Comparison of ENCODE assay signal across 13 mouse cellular contexts in the genomic region with DNA sequence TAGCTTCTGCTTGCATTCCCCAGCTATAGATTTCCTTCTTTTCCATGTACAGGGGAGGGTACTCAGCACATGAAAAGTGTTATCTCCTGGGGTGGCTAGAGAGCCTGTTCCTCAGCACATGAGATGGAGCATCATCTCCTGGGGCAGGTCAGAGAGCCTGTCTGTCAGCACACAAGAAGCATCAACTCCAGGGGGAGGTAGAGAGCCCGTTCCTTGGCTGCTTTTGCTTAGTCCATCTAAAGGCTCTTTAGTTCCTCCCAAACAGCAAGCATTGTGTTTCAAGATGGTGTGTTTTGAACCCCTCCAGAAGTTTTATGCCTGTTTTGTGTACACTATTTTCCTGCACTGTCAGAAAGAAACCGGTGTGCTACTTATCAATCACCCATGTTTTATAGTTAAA. TPM values are rescaled to one million over a fixed set of nuclear protein-coding genes. Genes with fewer than 3 reads are reported as not detected.
A peak's percentile ranks its signal among the peaks of the same experiment; 100 is the strongest.
DNase-seq lines count a peak whose midpoint lies in the region; ATAC-seq and TF ChIP-seq lines count a peak whose summit lies in the region.
"Had no signal": no experiment of that assay in that cellular context is flagged by ENCODE, and none has a peak within 500 bp of the region (broad histone marks: within the 10 kb centered on the region; RNA-seq: fewer than 3 reads in every experiment).

No protein-coding gene starts in this region.

- TF ChIP-seq POLR2A in heart, adult 2 months (IDR thresholded peaks at IDR 0.05; ENCODE audit: insufficient read depth, low read depth, low read length): no peak
- TF ChIP-seq POLR2A in thymus, adult 2 months (IDR thresholded peaks at IDR 0.05; ENCODE audit: control insufficient read depth, extremely low read depth, insufficient read depth, low read length, poor library complexity): no peak

- 49% methylated on average over 2 of the region's 2 CpGs for WGBS in heart, adult 2 months
- 46% methylated on average over 2 of the region's 2 CpGs for WGBS in heart, embryonic 10.5 days
- WGBS in midbrain, embryonic 11.5 days: 39% methylated on average over 2 of the region's 2 CpGs
- 45% methylated on average over 2 of the region's 2 CpGs for WGBS in midbrain, embryonic 10.5 days
- 44% methylated on average over 2 of the region's 2 CpGs for WGBS in thymus, adult 2 months

- no peaks in the 10 kb centered on the region for H3K79me2 ChIP-seq in heart, adult 2 months (replicated peaks; ENCODE audit: control insufficient read depth, insufficient read depth, low read length)

- no peak overlapping the region for H3K4me3 ChIP-seq in heart, adult 2 months
- no peak overlapping the region for H3K4me3 ChIP-seq in heart, embryonic 10.5 days
- H3K4me3 ChIP-seq in midbrain, embryonic 11.5 days (ENCODE audit: low read depth, low read length): no peak overlapping the region
- H3K4me3 ChIP-seq in midbrain, embryonic 10.5 days: no peak overlapping the region
- H3K4me3 ChIP-seq in thymus, adult 2 months (ENCODE audit: control insufficient read depth, insufficient read depth, low read length): no peak overlapping the region
- H3K4me3 ChIP-seq: heart, embryonic 13.5 days; liver, embryonic 13.5 days had no signal

- no peak for TF ChIP-seq EP300 in heart, adult 2 months (IDR thresholded peaks at IDR 0.05; ENCODE audit: insufficient read depth, low read depth, low read length)

- intact Hi-C loops in heart, adult 2 months (cut with DNase I): no loop called here

- no peak for ATAC-seq in midbrain, embryonic 11.5 days (ENCODE audit: low FRiP score)
- ATAC-seq: forebrain, postnatal 0 days had no signal

- H3K27me3 ChIP-seq in heart, adult 2 months (ENCODE audit: control insufficient read depth, insufficient read depth, low read length): no peaks in the 10 kb centered on the region
- H3K27me3 ChIP-seq in heart, embryonic 10.5 days (ENCODE audit: insufficient read depth, poor library complexity, severe bottlenecking): no peaks in the 10 kb centered on the region
- no peaks in the 10 kb centered on the region for H3K27me3 ChIP-seq in midbrain, embryonic 11.5 days (ENCODE audit: control insufficient read depth, insufficient read depth, low read length)
- H3K27me3 ChIP-seq in midbrain, embryonic 10.5 days (ENCODE audit: low read depth, poor library complexity, severe bottlenecking): no peaks in the 10 kb centered on the region
- no peaks in the 10 kb centered on the region for H3K27me3 ChIP-seq in thymus, adult 2 months (ENCODE audit: control insufficient read depth, insufficient read depth, low read length)
- H3K27me3 ChIP-seq: heart, embryonic 13.5 days; liver, embryonic 13.5 days had no signal

- TF ChIP-seq CTCF in heart, adult 2 months (IDR thresholded peaks at IDR 0.05): 0 out of 2 replicates have a peak, but pooled peaks have one; percentile 6
- TF ChIP-seq CTCF in thymus, adult 2 months (IDR thresholded peaks at IDR 0.05; ENCODE audit: borderline replicate concordance, control insufficient read depth, extremely low read depth, insufficient read depth, low read length, poor library complexity): no peak

- H3K27ac ChIP-seq in heart, adult 2 months: no peak overlapping the region
- no peak overlapping the region for H3K27ac ChIP-seq in heart, embryonic 10.5 days
- no peak overlapping the region for H3K27ac ChIP-seq in midbrain, embryonic 11.5 days (ENCODE audit: low read depth, low read length)
- H3K27ac ChIP-seq in midbrain, embryonic 10.5 days (replicated peaks): no peak overlapping the region
- no peak overlapping the region for H3K27ac ChIP-seq in thymus, adult 2 months (ENCODE audit: control insufficient read depth, insufficient read depth, low read length)
- H3K27ac ChIP-seq: heart, embryonic 13.5 days; liver, embryonic 13.5 days had no signal

- no peaks in the 10 kb centered on the region for H3K36me3 ChIP-seq in heart, adult 2 months (ENCODE audit: control insufficient read depth, insufficient read depth, low read length)
- no peaks in the 10 kb centered on the region for H3K36me3 ChIP-seq in heart, embryonic 10.5 days
- H3K36me3 ChIP-seq in midbrain, embryonic 11.5 days (ENCODE audit: control insufficient read depth, insufficient read depth, low read length): no peaks in the 10 kb centered on the region
- no peaks in the 10 kb centered on the region for H3K36me3 ChIP-seq in midbrain, embryonic 10.5 days
- H3K36me3 ChIP-seq in thymus, adult 2 months (ENCODE audit: control insufficient read depth, insufficient read depth, low read length): no peaks in the 10 kb centered on the region
- H3K36me3 ChIP-seq: heart, embryonic 13.5 days; liver, embryonic 13.5 days had no signal

- H3K9me3 ChIP-seq in heart, embryonic 10.5 days: no peaks in the 10 kb centered on the region
- no peaks in the 10 kb centered on the region for H3K9me3 ChIP-seq in midbrain, embryonic 11.5 days (ENCODE audit: control insufficient read depth, low read length)
- H3K9me3 ChIP-seq in midbrain, embryonic 10.5 days (replicated peaks): no peaks in the 10 kb centered on the region
- H3K9me3 ChIP-seq: heart, embryonic 13.5 days; liver, embryonic 13.5 days had no signal

- no peaks in the 10 kb centered on the region for H3K4me1 ChIP-seq in heart, adult 2 months (ENCODE audit: control insufficient read depth, insufficient read depth, low read length)
- H3K4me1 ChIP-seq in heart, embryonic 10.5 days: no peaks in the 10 kb centered on the region
- no peaks in the 10 kb centered on the region for H3K4me1 ChIP-seq in midbrain, embryonic 11.5 days (ENCODE audit: control insufficient read depth, insufficient read depth, low read length)
- no peaks in the 10 kb centered on the region for H3K4me1 ChIP-seq in midbrain, embryonic 10.5 days
- no peaks in the 10 kb centered on the region for H3K4me1 ChIP-seq in thymus, adult 2 months (replicated peaks; ENCODE audit: control insufficient read depth, insufficient read depth, low read length)
- H3K4me1 ChIP-seq: heart, embryonic 13.5 days; liver, embryonic 13.5 days had no signal

- H3K4me2 ChIP-seq in midbrain, embryonic 11.5 days: no peak overlapping the region
- H3K4me2 ChIP-seq: heart, embryonic 13.5 days; liver, embryonic 13.5 days had no signal

- H3K9ac ChIP-seq in heart, adult 2 months (ENCODE audit: low read depth, low read length): no peak overlapping the region
- H3K9ac ChIP-seq in midbrain, embryonic 11.5 days (ENCODE audit: low read length): no peak overlapping the region
- H3K9ac ChIP-seq: forebrain, postnatal 0 days; heart, embryonic 13.5 days; liver, embryonic 13.5 days had no signal

- no peak for DNase-seq in heart, adult 2 months
- DNase-seq in heart, embryonic 10.5 days (ENCODE audit: low spot score): no peak
- peak; percentile 86 for DNase-seq in midbrain, embryonic 11.5 days (ENCODE audit: low spot score, missing footprints)
- DNase-seq in midbrain, embryonic 10.5 days (ENCODE audit: low spot score): no peak
- peak; percentile 2 for DNase-seq in adrenal gland, postnatal 25 days
- peak; percentile 51 for DNase-seq in retina, embryonic 14.5 days (ENCODE audit: low spot score)
- no peak for DNase-seq in thymus, adult 2 months
- DNase-seq: cerebellum, adult 11-12 months; forebrain, postnatal 0 days; liver, embryonic 13.5 days; right cerebral cortex, adult 18-20 months; thymus, adult 18-20 months had no signal

RNA-seq across cellular contexts. Expression of a gene that starts 2.5 kb away (rescaled TPM):
- not detected for total RNA-seq in heart, adult 2 months (2021)
- polyA plus RNA-seq in heart, adult 2 months (2012; rRNA removed): not detected in 2 replicates
- not detected in 2 replicates for polyA plus RNA-seq in heart, embryonic 10.5 days (2016; fragmentation: Nextera tagmentation; extraction: Ambion mirVana)
- polyA plus RNA-seq in midbrain, embryonic 11.5 days (2014; fragmentation: Nextera tagmentation; extraction: Ambion mirVana): not detected in 2 replicates
- not detected in 2 replicates for polyA plus RNA-seq in midbrain, embryonic 10.5 days (2016; fragmentation: Nextera tagmentation; extraction: Ambion mirVana)
- not detected in 2 replicates for total RNA-seq in adrenal gland, postnatal 25 days (2021)
- polyA plus RNA-seq in thymus, adult 2 months (2012; rRNA removed): not detected in 2 replicates
- total RNA-seq: forebrain, postnatal 0 days had no signal
- polyA plus RNA-seq: forebrain, postnatal 0 days; heart, embryonic 13.5 days; liver, embryonic 13.5 days had no signal

Comparison
In these comparisons a context has a peak if more than half of its experiments do, and no peak if none do; other contexts are left out.
1. DNase-seq: peak in midbrain, embryonic 11.5 days (single experiment), adrenal gland, postnatal 25 days (single experiment) and retina, embryonic 14.5 days (single experiment); none in heart, adult 2 months (0 of 2), heart, embryonic 10.5 days (single experiment), midbrain, embryonic 10.5 days (single experiment) and thymus, adult 2 months (single experiment).